Mouse (Mus musculus): ENCODE results near the gene Ptges3. TPM values are rescaled to one million over a fixed set of nuclear protein-coding genes. Genes with fewer than 3 reads are reported as not detected.

The Ptges3 gene
- polyA plus RNA-seq, 1 experiment = not detected

DNA sequence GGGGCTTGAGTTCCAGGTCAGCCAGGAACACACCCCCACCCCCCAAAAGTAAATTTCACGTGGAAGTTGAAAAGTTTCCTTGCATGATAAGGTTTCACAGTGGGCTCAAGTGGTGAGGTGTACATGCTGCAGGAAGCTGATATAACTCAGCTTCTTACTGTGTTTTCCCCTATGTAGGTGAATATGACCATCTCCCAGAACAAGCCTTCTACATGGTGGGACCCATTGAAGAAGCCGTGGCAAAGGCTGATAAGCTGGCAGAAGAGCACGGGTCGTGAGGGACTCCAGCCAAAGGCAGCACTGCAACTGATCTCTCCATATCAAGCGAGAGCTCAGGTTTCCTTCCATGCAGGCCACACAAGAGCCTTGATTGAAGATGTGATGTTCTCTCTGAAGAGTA lies 31.1 kb downstream of the Ptges3 start:
- WGBS = 54% methylated on average over 5 of the region's 5 CpGs
- Histone ChIP-seq H3K4me3 (ENCODE audit: insufficient read depth, low read depth, low read length) (no peak overlapping the region), H3K4me1 (ENCODE audit: control insufficient read depth, insufficient read depth, low read length) (peaks cover 26% of the 10 kb centered on the region), H3K27ac (ENCODE audit: insufficient read depth, low read depth, low read length) (no peak overlapping the region)
- no peak for TF ChIP-seq CTCF (IDR thresholded peaks at IDR 0.05; ENCODE audit: insufficient read depth, low read depth, low read length)
- no peak for TF ChIP-seq POLR2A (IDR thresholded peaks at IDR 0.05; ENCODE audit: insufficient read depth, low read depth, low read length)

DNA sequence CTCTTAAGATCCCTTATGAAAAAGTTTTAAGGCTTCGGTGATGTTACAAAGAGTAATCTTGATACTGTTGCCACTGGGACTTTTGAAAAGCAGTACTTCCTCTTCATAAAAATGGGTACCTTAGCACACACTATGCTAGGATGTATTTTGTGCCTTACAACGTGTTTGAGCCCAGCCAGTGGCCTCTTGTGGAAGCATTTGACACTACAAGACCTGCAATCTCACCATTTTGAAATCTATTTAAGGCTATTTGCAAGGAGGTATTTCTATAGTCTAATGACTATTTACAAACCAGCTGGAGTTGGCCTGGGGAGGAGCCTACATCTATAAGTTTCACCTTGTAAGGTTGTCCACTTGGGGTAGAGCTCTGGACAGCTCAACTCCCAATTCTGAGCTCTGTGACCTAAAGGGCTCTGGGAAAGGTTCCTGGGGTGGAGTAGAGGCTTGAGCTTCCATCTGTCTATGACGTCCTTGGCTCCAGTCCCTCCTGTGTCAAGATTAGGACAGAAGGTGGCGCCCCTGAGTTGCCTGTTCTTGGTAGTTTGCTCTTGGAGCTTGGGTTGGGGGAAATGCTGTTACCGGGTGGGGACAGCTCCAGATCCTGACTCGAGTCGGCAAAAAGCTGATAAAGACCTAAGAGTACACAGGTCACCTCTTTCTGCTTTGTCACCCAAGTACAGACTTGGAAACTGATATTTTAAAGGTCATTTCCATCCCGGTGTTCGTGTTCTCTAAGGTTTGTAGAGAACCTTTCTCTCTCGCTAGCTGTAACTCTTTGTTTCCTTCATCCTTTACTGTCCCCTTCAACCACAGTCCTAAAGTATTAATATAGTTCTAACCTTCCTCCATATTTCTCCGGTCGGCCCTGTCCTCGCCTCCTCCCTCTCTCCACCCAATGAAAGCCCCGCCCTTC lies 32.2 kb downstream of the Ptges3 start:
- TF ChIP-seq CTCF (IDR thresholded peaks at IDR 0.05; ENCODE audit: insufficient read depth, low read depth, low read length) = peak; percentile 57
- no peak for TF ChIP-seq POLR2A (IDR thresholded peaks at IDR 0.05; ENCODE audit: insufficient read depth, low read depth, low read length)
- 5% methylated on average over 14 of the region's 14 CpGs for WGBS
- peaks cover 26% of the 10 kb centered on the region for H3K4me1 ChIP-seq (ENCODE audit: control insufficient read depth, insufficient read depth, low read length)
- peak overlapping the region; percentile 98; the same call in 1 of the 2 replicates for H3K4me3 ChIP-seq (ENCODE audit: insufficient read depth, low read depth, low read length)
- H3K27ac ChIP-seq (ENCODE audit: insufficient read depth, low read depth, low read length) = no peak overlapping the region

DNA sequence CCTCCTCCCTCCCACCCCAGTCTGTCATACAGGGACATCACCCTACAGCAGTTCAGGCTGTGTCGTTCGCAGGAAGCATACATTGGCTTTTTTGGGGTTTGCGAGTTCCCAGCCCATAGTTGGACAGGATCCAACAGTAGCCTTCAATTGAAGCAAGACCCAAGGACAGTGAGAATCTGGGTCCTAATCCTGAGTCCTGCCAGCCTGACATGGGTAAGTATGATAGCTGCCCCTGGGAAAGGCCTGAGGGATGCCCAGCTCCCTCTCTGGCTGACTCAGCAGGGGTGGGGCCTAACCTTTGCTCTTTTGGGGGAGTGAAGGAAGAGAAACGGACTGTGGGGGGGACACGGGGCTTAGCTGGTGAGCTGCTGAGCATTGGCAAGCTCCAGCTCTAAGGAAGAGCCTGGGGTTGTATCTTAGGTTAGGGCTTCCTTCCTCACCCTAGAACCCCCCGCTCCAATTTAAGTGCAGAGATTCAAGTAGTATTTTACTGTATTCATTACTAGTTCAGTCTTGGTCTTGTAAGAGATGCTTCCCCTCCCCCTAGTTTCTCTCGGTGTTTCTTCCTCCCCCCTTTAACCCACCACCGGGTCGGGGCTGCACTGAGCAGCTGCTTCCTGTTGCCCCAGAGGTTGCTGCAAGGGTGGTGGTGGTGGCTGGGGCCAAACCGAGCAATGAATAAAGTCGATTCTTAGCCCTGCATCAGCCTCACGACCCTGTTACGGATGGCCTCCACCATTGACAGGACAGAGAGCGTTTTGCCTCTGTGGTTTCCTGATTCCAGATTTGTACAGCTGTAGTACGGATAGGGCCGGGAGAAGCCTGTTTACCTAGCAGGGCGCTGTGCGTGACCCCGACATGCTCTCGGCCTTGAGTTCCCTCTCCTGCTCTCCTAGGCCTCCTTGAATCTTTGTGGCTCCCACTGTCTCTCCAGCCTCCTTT lies 33.1 kb downstream of the Ptges3 start, which contains the start of gene Baz2a:
Gene Baz2a (plus strand): TSS at position 14 of the 942 bp plus-strand sequence.
- Histone ChIP-seq H3K4me3 (ENCODE audit: insufficient read depth, low read depth, low read length) (peak within 1 kb of the TSS; percentile 98), H3K4me1 (ENCODE audit: control insufficient read depth, insufficient read depth, low read length) (peaks cover 24% of the 10 kb centered on the region), H3K27ac (ENCODE audit: insufficient read depth, low read depth, low read length) (peak within 1 kb of the TSS; percentile 68)
- TF ChIP-seq CTCF (IDR thresholded peaks at IDR 0.05; ENCODE audit: insufficient read depth, low read depth, low read length) = no peak
- no peak for TF ChIP-seq POLR2A (IDR thresholded peaks at IDR 0.05; ENCODE audit: insufficient read depth, low read depth, low read length)
- under 1% methylated on average over 20 of the region's 20 CpGs for WGBS

DNA sequence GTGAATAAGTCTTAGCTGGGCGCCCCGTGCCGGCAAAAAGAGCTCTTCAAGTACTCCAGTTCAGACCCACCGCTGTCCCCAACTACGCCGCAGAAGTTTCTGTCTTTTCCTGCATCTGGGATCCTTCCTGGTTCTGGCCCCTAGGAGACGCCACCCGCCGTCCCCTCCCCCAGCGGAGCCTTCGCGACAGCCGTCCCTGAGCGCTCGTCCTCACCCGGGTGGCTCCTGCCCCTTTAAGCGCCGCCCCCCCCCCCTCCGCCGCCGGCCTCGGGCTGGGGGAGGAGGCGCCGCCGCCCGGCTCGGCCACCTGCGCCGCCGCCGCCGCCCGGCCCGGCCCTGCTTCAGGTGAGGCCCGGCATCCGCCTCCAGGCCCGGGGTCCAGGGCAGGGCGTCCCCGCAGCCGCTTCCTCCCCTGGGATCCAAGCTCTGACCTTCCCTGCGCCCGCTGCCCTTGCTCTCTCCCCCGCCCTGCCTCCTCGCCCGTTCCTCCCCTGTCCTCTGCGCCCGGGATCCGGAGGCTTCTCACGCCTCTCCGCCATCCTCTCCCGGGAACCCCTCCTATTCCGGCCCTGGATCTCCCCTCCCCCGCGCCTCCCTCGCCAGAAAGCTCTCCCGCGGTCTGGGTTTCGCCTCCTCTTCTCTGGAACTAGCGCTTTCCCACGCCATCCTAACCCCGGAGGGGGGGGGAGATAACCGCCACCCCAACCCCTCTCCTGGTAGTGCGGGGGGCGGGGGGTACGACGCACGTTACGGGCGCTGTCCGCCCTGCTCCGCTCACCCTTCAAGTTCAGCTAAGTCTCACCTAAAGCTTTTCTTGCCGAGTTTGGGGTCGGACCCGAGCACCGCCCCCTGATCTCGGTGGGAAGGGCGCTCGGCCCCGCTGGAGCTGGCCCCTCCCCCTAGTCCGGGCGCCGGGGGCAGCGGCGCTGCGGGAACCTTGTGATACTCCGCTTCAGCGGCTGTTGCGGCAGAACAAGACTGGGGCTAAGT lies 34.0 kb downstream of the Ptges3 start:
- Histone ChIP-seq H3K4me1 (ENCODE audit: control insufficient read depth, insufficient read depth, low read length) (peaks cover 24% of the 10 kb centered on the region), H3K4me3 (ENCODE audit: insufficient read depth, low read depth, low read length) (peak overlapping the region; percentile 98), H3K27ac (ENCODE audit: insufficient read depth, low read depth, low read length) (peak overlapping the region; percentile 96)
- WGBS = under 1% methylated on average over 78 of the region's 88 CpGs
- TF ChIP-seq POLR2A (IDR thresholded peaks at IDR 0.05; ENCODE audit: insufficient read depth, low read depth, low read length) (0 out of 2 replicates have a peak, but pooled peaks have one; percentile 22), CTCF (IDR thresholded peaks at IDR 0.05; ENCODE audit: insufficient read depth, low read depth, low read length) (no peak)

DNA sequence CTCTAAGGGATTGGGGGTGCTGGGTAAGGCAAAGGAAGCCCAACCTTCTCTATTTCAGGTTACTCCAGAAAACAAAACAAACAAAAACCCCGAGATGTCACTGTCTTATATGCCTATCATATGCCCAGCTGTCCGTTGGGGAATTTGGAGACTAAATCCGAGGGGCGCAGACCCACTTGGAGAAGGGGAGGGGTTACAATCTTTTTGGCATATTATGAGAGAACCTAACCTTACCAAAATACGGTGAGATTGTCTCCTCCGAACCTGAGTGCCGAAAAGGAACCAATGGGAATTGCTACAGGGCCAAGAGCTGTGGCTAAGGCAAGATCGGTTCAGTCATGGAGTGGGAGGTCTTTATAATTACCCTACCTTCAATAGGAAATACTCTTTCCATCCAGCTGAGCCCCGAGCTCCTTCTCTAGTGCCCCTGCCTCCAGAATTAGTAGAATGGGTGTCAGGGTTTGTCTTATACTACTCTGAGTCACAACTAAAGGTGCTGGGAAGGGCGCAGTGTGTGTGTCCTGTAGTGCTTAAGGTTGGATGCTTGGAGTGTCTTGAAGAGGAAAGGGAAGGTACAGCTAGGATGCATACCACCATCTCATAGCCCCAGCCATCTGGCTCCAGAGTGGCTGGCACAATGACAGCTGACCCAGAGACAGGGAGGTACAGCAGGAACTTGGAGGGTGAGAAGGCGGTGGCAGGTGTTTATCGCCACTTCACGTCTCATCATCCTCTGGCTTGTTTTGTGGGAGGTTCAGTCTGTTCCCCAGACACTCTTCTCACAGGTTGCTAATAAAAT lies 34.9 kb downstream of the Ptges3 start:
- Histone ChIP-seq H3K27ac (ENCODE audit: insufficient read depth, low read depth, low read length) (peak overlapping the region; percentile 96), H3K4me1 (ENCODE audit: control insufficient read depth, insufficient read depth, low read length) (peaks cover 25% of the 10 kb centered on the region), H3K4me3 (ENCODE audit: insufficient read depth, low read depth, low read length) (peak overlapping the region; percentile 98)
- TF ChIP-seq CTCF (IDR thresholded peaks at IDR 0.05; ENCODE audit: insufficient read depth, low read depth, low read length) = no peak
- no peak for TF ChIP-seq POLR2A (IDR thresholded peaks at IDR 0.05; ENCODE audit: insufficient read depth, low read depth, low read length)
- 19% methylated on average over 13 of the region's 13 CpGs for WGBS

DNA sequence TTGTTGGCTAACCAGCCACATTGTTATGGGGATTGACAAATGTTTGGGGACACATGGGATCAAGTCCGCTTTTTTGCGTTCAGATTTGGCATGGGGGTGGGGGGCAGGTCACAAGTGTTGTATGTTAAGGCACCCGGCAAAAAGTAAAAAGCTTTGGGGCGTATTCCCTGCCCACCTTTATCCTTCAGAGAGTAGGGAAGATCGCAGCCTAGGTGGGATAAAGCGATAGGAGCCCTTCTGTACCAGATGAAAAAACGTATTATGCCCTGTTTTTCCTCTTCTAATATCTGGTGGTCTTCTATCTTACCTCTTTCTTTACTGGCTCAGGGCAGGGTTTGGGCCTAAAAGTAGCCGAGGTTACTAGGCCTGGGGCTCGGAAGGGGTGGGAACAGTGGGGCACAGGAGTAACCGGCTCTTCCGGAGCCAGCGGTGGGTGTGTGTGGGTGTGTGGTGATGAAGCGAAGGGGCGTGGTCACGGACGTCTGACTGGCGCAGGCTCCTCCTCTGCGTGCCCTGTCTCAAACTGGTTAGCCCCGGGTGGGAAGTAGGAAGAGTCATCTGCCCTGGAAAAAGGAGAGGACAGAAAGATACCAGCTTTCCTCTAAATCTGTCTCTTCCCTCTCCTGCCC lies 35.7 kb downstream of the Ptges3 start:
- WGBS = 12% methylated on average over 19 of the region's 19 CpGs
- TF ChIP-seq POLR2A (IDR thresholded peaks at IDR 0.05; ENCODE audit: insufficient read depth, low read depth, low read length) (no peak), CTCF (IDR thresholded peaks at IDR 0.05; ENCODE audit: insufficient read depth, low read depth, low read length) (no peak)
- 0 out of 2 replicates have a peak overlapping the region, but pooled peaks have one; percentile 29 for H3K27ac ChIP-seq (ENCODE audit: insufficient read depth, low read depth, low read length)
- H3K4me1 ChIP-seq (ENCODE audit: control insufficient read depth, insufficient read depth, low read length) = peaks cover 28% of the 10 kb centered on the region
- H3K4me3 ChIP-seq (ENCODE audit: insufficient read depth, low read depth, low read length) = peak overlapping the region; percentile 7; the same call in 1 of the 2 replicates
